ENCODE assay signal across 8 mouse cellular contexts in genomic region chr9:22475424-22475868, GRCm38 (mm10). TPM values are rescaled to one million over a fixed set of nuclear protein-coding genes. Genes with fewer than 3 reads are reported as not detected.
A peak's percentile ranks its signal among the peaks of the same experiment; 100 is the strongest.
DNase-seq lines count a peak whose midpoint lies in the region; ATAC-seq and TF ChIP-seq lines count a peak whose summit lies in the region.

TSS of gene Bbs9 (plus strand) at chr9:22475715.

- H3K36me3 ChIP-seq in megakaryocyte, embryonic 14.5 days (replicated peaks; ENCODE audit: low read length): no peaks in the 10 kb centered on the region

- no peaks in the 10 kb centered on the region for H3K9me3 ChIP-seq in megakaryocyte, embryonic 14.5 days

- TF ChIP-seq CTCF in cortical plate, adult 2 months (IDR thresholded peaks at IDR 0.05; ENCODE audit: extremely low read depth, insufficient read depth, low read length): no peak

- no peak within 1 kb of the TSS for H3K27ac ChIP-seq in cortical plate, adult 2 months (ENCODE audit: insufficient read depth, low read length)

- peaks cover 2% of the 10 kb centered on the region for H3K4me1 ChIP-seq in cortical plate, adult 2 months (ENCODE audit: control insufficient read depth, insufficient read depth, low read length)
- H3K4me1 ChIP-seq in megakaryocyte, embryonic 14.5 days: peaks cover 21% of the 10 kb centered on the region

- peak; percentile 99 for ATAC-seq in activated CD4-positive, CD25-positive, alpha-beta regulatory T cell, adult 4 months

- peak within 1 kb of the TSS; percentile 63 for H3K4me3 ChIP-seq in cortical plate, adult 2 months (ENCODE audit: insufficient read depth, low read length)
- peak within 1 kb of the TSS; percentile 93 for H3K4me3 ChIP-seq in megakaryocyte, embryonic 14.5 days (replicated peaks)

- peak; percentile 87 for TF ChIP-seq POLR2A in cortical plate, adult 2 months (IDR thresholded peaks at IDR 0.05; ENCODE audit: extremely low read depth, insufficient read depth, low read length)

- H3K27me3 ChIP-seq in megakaryocyte, embryonic 14.5 days (replicated peaks): no peaks in the 10 kb centered on the region

- DNase-seq in gastrocnemius, adult 8-10 months (ENCODE audit: low spot score in 2 of 2): peak; percentile 87 to 91
- DNase-seq in hindlimb bud, embryonic 11.5 days (ENCODE audit: extremely low spot score, low read depth, low spot score): peak; percentile 68
- peak; percentile 87 to 98 for DNase-seq in left cerebral cortex, adult 8-10 months (ENCODE audit: low spot score in 2 of 2)
- DNase-seq in right cerebral cortex, postnatal 10 days (ENCODE audit: low spot score in 2 of 2): peak; percentile 96 to 98
- peak; percentile 86 for DNase-seq in urinary bladder, postnatal 25 days (ENCODE audit: low spot score)

RNA-seq across cellular contexts. Expression of gene Bbs9, which starts in this region (rescaled TPM):
- 10 to 100 TPM; 10.7 to 15.1 TPM for polyA plus RNA-seq in activated CD4-positive, CD25-positive, alpha-beta regulatory T cell, adult 4 months (2017; shearing (Covaris generic))
- polyA plus RNA-seq in cortical plate, adult 2 months (2012; rRNA removed): 17.9 and 18.5 TPM in 2 replicates
- total RNA-seq in gastrocnemius, adult 8-10 months (2022): 1 to 10 TPM; 8.7 to 10.0 (median 9.5) TPM
- total RNA-seq in left cerebral cortex, adult 8-10 months (2022): 10 to 100 TPM; 48.2 to 51.0 (median 50.1) TPM
- polyA plus RNA-seq in megakaryocyte, embryonic 14.5 days (2012; ENCODE audit: insufficient read depth, low replicate concordance): 2.3 TPM in 1 of 2 replicates, not detected in the other

Comparison
In these comparisons a context has a peak if more than half of its experiments do, and no peak if none do; other contexts are left out.
1. RNA of gene Bbs9 (total RNA-seq): 48.2 to 51.0 TPM in left cerebral cortex, adult 8-10 months; 8.7 to 10.0 TPM in gastrocnemius, adult 8-10 months; every median in the first group is over 4 times any median in the second.
2. Peak in every context shown above with its lines, with median percentiles within 50 percentile points of each other: DNase-seq.